8 mouse cellular contexts compared by ENCODE assay signal in the genomic region with DNA sequence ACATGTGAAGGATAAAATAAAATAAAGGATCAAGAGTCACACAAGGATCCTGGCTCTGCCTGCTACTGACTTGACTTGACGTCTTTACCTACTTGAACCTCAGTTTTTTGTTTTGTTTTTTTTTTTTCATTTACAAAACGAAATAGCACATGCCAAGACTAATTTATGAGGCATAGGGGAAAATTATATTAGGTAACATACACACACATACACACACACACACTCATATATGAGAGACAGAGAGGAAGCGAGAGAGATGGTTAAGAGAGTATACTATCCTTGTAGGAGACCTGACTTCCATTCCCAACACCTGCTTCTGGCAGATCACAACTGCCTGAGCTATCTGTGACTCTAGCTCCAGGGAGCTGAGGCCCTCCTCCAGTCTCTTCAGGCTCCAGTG. TPM values are rescaled to one million over a fixed set of nuclear protein-coding genes. Genes with fewer than 3 reads are reported as not detected.
A peak's percentile ranks its signal among the peaks of the same experiment; 100 is the strongest.
DNase-seq lines count a peak whose midpoint lies in the region; ATAC-seq and TF ChIP-seq lines count a peak whose summit lies in the region.

A gene (minus strand): TSS at position 101 of the 400 bp plus-strand sequence.

- 87% methylated on average over 3 of the region's 3 CpGs for WGBS in liver, adult 2 months
- WGBS in midbrain, embryonic 16.5 days: 84% methylated on average over 3 of the region's 3 CpGs

- H3K4me2 ChIP-seq in midbrain, embryonic 16.5 days (ENCODE audit: low read length): peak within 1 kb of the TSS; percentile 94

- TF ChIP-seq POLR2A in liver, adult 2 months (IDR thresholded peaks at IDR 0.05; ENCODE audit: extremely low read depth, insufficient read depth, low read length): no peak

- DNase-seq in liver, adult 2 months (ENCODE audit: extremely low read depth, low read depth, low spot score): no peak
- DNase-seq in liver: no peak
- DNase-seq in heart, adult 8-10 months (ENCODE audit: low spot score): no peak
- no peak for DNase-seq in layer of hippocampus, postnatal 14 days (ENCODE audit: low spot score in 2 of 2)
- no peak for DNase-seq in spleen, postnatal 14 days (ENCODE audit: low spot score in 2 of 2)
- no peak for DNase-seq in spleen, adult 18-20 months

- H3K4me3 ChIP-seq in liver, adult 2 months (ENCODE audit: insufficient read depth, low read depth, low read length): no peak within 1 kb of the TSS
- no peak within 1 kb of the TSS for H3K4me3 ChIP-seq in brown adipose tissue, adult 24 weeks (ENCODE audit: insufficient read depth, low read depth, low read length)
- H3K4me3 ChIP-seq in midbrain, embryonic 16.5 days (ENCODE audit: low read depth, low read length): peak within 1 kb of the TSS; percentile 93

- no peaks in the 10 kb centered on the region for H3K36me3 ChIP-seq in liver, adult 2 months (ENCODE audit: control insufficient read depth, insufficient read depth, low read length)
- H3K36me3 ChIP-seq in midbrain, embryonic 16.5 days (ENCODE audit: control insufficient read depth, insufficient read depth, low read length): peaks cover 14% of the 10 kb centered on the region

- no peak within 1 kb of the TSS for H3K27ac ChIP-seq in liver, adult 2 months (replicated peaks; ENCODE audit: insufficient read depth, low read depth, low read length)
- H3K27ac ChIP-seq in brown adipose tissue, adult 24 weeks (replicated peaks; ENCODE audit: low read depth, low read length): no peak within 1 kb of the TSS
- H3K27ac ChIP-seq in midbrain, embryonic 16.5 days (ENCODE audit: low read length): no peak within 1 kb of the TSS

- H3K27me3 ChIP-seq in liver, adult 2 months (ENCODE audit: control insufficient read depth, insufficient read depth, low read length): no peaks in the 10 kb centered on the region; the same call in 1 of the 2 replicates
- no peaks in the 10 kb centered on the region for H3K27me3 ChIP-seq in midbrain, embryonic 16.5 days (ENCODE audit: control insufficient read depth, insufficient read depth, low read depth, low read length)

- H3K9me3 ChIP-seq in midbrain, embryonic 16.5 days (replicated peaks; ENCODE audit: control insufficient read depth, low read length, poor library complexity, severe bottlenecking): no peaks in the 10 kb centered on the region

- no peaks in the 10 kb centered on the region for H3K79me2 ChIP-seq in liver, adult 2 months (ENCODE audit: control insufficient read depth, insufficient read depth, low read length)

- no peak for TF ChIP-seq CTCF in liver, adult 2 months (IDR thresholded peaks at IDR 0.05; ENCODE audit: low read depth, low read length)

- ATAC-seq in midbrain, embryonic 16.5 days: no peak

- no peak within 1 kb of the TSS for H3K9ac ChIP-seq in liver, adult 2 months (ENCODE audit: low read depth, low read length)
- 0 out of 2 replicates have a peak within 1 kb of the TSS, but pooled peaks have one; percentile 20 for H3K9ac ChIP-seq in midbrain, embryonic 16.5 days (ENCODE audit: low read depth, low read length)

- H3K4me1 ChIP-seq in liver, adult 2 months (ENCODE audit: control insufficient read depth, insufficient read depth, low read length): no peaks in the 10 kb centered on the region
- peaks cover 2% of the 10 kb centered on the region; the same call in 1 of the 2 replicates for H3K4me1 ChIP-seq in brown adipose tissue, adult 24 weeks (ENCODE audit: control insufficient read depth, insufficient read depth, insufficient read length, low read length)
- peaks cover 29% of the 10 kb centered on the region for H3K4me1 ChIP-seq in midbrain, embryonic 16.5 days (ENCODE audit: control insufficient read depth, insufficient read depth, low read length)

RNA-seq across cellular contexts. Expression of the gene that starts here (rescaled TPM):
- 66.4 and 70.7 TPM in 2 replicates for total RNA-seq in liver, adult 2 months (2014; rRNA removed)
- polyA plus RNA-seq in liver, adult 2 months (2012; rRNA removed): 14.0 and 16.6 TPM in 2 replicates
- polyA plus RNA-seq in brown adipose tissue, adult 24 weeks (2012; ENCODE audit: insufficient read depth, insufficient read length, missing spikeins): 74.3 and 90.1 TPM in 2 replicates
- total RNA-seq in heart, adult 8-10 months (2022): 100 to 1,000 TPM; 223 to 243 (median 241) TPM
- 100 to 1,000 TPM; 226 to 248 TPM for total RNA-seq in layer of hippocampus, postnatal 14 days (2021)
- 75.7 and 78.7 TPM in 2 replicates for polyA plus RNA-seq in midbrain, embryonic 16.5 days (2015; fragmentation: Nextera tagmentation; extraction: Ambion mirVana)
